Mouse (Mus musculus): ENCODE measurements around the gene Bst2. TPM values are rescaled to one million over a fixed set of nuclear protein-coding genes. Genes with fewer than 3 reads are reported as not detected.

Bst2 gene
- polyA plus RNA-seq (2016; fragmentation: Nextera tagmentation; extraction: Ambion mirVana) = 5.6 TPM in 2 replicates

DNA sequence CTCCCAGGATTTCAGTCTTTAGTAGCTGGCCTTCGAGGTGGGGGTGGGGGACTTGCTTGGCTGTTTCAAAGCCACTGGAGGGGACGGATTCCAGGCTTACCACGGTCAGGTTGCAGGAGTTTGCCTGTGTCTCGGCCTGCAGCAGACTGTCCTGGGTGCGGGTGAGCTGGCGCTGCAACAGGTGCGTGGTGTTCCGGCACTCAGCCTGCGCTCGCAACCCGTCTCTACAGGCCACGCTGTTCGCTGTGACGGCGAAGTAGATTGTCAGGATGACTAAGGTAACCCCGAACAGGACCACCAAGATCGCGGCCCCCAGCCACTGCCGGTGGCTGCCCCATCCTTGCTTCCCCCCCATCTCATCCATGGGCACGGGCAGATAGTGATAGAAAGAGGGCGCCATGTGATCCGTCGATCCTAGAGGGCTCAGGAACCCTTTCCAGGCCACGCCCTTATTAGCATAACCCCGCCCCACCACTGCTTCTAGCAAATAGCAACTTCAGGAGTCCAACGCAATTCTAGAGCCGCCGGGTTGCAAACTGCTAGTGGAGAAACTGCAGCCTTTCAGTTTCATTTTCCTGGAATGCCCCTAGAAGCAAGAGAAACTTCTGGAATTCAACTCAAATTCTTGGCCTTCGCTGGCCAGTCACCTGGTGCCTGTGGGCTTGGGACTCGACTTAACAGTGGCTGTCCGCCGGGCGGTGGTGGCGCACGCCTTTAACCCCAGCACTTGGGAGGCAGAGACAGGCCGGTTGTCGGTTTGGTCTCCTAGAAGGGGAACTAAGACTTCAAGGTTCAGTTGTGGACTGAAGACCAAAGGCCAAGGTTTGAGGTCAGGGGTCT, at the start of gene Bst2:
Bst2 (minus strand) TSS at position 429 of the 840 bp plus-strand sequence.
- DNase-seq (ENCODE audit: low spot score) = peak; percentile 76
- Histone ChIP-seq H3K4me1 (peaks cover 18% of the 10 kb centered on the region), H3K27ac (peak within 1 kb of the TSS; percentile 71), H3K4me3 (peak within 1 kb of the TSS; percentile 55), H3K27me3 (ENCODE audit: low read depth, poor library complexity, severe bottlenecking) (peaks cover 41% of the 10 kb centered on the region), H3K9me3 (replicated peaks) (no peaks in the 10 kb centered on the region), H3K36me3 (no peaks in the 10 kb centered on the region)
- 4% methylated on average over 37 of the region's 37 CpGs for WGBS

- H3K27me3 ChIP-seq (ENCODE audit: low read depth, poor library complexity, severe bottlenecking) = peaks cover 22% of the 10 kb centered on the region; the same call in 1 of the 2 replicates
- peaks cover 9% of the 10 kb centered on the region for H3K4me1 ChIP-seq
- peak; percentile 60 for DNase-seq (ENCODE audit: low spot score)
- no peak overlapping the region for H3K27ac ChIP-seq
- no peaks in the 10 kb centered on the region for H3K9me3 ChIP-seq (replicated peaks)
- no peak overlapping the region for H3K4me3 ChIP-seq
- WGBS = 79% methylated on average over 2 of the region's 2 CpGs
- H3K36me3 ChIP-seq = peaks cover 23% of the 10 kb centered on the region
Observed at GRCm38 (mm10) chr8:71586891-71587290, 49.6 kb upstream of the Bst2 start.

GRCm38 (mm10) chr8:71580201-71580600, 42.9 kb upstream of the Bst2 start:
- H3K9me3 ChIP-seq (replicated peaks) = no peaks in the 10 kb centered on the region
- H3K36me3 ChIP-seq = peaks cover 19% of the 10 kb centered on the region
- 40% methylated on average over 9 of the region's 9 CpGs for WGBS
- 0 out of 2 replicates have a peak, but pooled peaks cover 4% of the 10 kb centered on the region for H3K4me1 ChIP-seq
- no peak overlapping the region for H3K4me3 ChIP-seq
- no peak for DNase-seq (ENCODE audit: low spot score)
- H3K27ac ChIP-seq = no peak overlapping the region
- H3K27me3 ChIP-seq (ENCODE audit: low read depth, poor library complexity, severe bottlenecking) = peaks cover 30% of the 10 kb centered on the region

DNA sequence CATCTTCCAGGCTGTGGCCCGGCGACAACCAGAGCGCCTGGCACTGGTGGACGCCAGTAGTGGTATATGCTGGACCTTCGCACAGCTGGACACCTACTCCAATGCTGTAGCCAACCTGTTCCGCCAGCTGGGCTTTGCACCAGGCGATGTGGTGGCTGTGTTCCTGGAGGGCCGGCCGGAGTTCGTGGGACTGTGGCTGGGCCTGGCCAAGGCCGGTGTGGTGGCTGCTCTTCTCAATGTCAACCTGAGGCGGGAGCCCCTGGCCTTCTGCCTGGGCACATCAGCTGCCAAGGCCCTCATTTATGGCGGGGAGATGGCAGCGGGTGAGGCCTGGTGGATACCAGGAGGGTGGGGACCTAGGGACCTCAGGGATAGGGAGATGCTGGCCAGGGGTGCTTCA, 42.2 kb upstream of the Bst2 start:
- 91% methylated on average over 14 of the region's 14 CpGs for WGBS
- H3K27ac ChIP-seq = no peak overlapping the region
- H3K4me3 ChIP-seq = no peak overlapping the region
- H3K27me3 ChIP-seq (ENCODE audit: low read depth, poor library complexity, severe bottlenecking) = peaks cover 30% of the 10 kb centered on the region
- peaks cover 12% of the 10 kb centered on the region for H3K36me3 ChIP-seq
- 0 out of 2 replicates have a peak, but pooled peaks cover 4% of the 10 kb centered on the region for H3K4me1 ChIP-seq
- DNase-seq (ENCODE audit: low spot score) = no peak
- no peaks in the 10 kb centered on the region for H3K9me3 ChIP-seq (replicated peaks)

DNA sequence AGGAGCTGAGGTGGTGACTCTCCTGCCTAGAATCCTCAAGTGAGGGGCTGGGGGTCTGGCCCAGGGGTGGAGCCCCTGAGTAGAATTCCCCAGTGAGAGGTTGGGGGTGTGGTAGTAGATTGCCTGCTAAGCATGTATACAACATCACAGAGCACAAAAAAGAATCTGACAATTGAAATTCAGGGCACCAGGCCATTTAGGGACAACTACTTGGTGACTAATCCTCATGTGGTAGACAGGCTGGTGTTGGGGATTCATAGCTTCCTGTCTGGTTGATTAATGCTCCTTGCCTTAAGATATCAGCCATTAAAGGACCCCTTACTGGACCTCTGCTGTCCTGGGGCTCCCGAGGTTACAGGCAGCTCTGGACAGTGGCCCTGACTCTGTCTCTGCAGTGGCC, 41.8 kb upstream of the Bst2 start:
- Histone ChIP-seq H3K27ac (no peak overlapping the region), H3K27me3 (ENCODE audit: low read depth, poor library complexity, severe bottlenecking) (peaks cover 30% of the 10 kb centered on the region), H3K36me3 (peaks cover 7% of the 10 kb centered on the region), H3K4me3 (no peak overlapping the region), H3K4me1 (0 out of 2 replicates have a peak, but pooled peaks cover 4% of the 10 kb centered on the region), H3K9me3 (replicated peaks) (no peaks in the 10 kb centered on the region)
- no peak for DNase-seq (ENCODE audit: low spot score)
- 64% methylated on average over 1 of the region's 1 CpGs for WGBS

- no peaks in the 10 kb centered on the region for H3K9me3 ChIP-seq (replicated peaks)
- no peak for DNase-seq (ENCODE audit: low spot score)
- H3K4me1 ChIP-seq = 0 out of 2 replicates have a peak, but pooled peaks cover 4% of the 10 kb centered on the region
- WGBS = 75% methylated on average over 4 of the region's 4 CpGs
- peaks cover 30% of the 10 kb centered on the region for H3K27me3 ChIP-seq (ENCODE audit: low read depth, poor library complexity, severe bottlenecking)
- no peak overlapping the region for H3K27ac ChIP-seq
- peaks cover 5% of the 10 kb centered on the region for H3K36me3 ChIP-seq
- H3K4me3 ChIP-seq = no peak overlapping the region
Observed at GRCm38 (mm10) chr8:71577856-71578387, 40.7 kb upstream of the Bst2 start.

GRCm38 (mm10) chr8:71575020-71575419, 37.8 kb upstream of the Bst2 start:
- H3K36me3 ChIP-seq = no peaks in the 10 kb centered on the region
- no peak overlapping the region for H3K27ac ChIP-seq
- peaks cover 14% of the 10 kb centered on the region for H3K4me1 ChIP-seq
- 75% methylated on average over 1 of the region's 1 CpGs for WGBS
- H3K27me3 ChIP-seq (ENCODE audit: low read depth, poor library complexity, severe bottlenecking) = peaks cover 16% of the 10 kb centered on the region
- no peak overlapping the region for H3K4me3 ChIP-seq
- no peak for DNase-seq (ENCODE audit: low spot score)
- no peaks in the 10 kb centered on the region for H3K9me3 ChIP-seq (replicated peaks)

- DNase-seq (ENCODE audit: low spot score) = no peak
- Histone ChIP-seq H3K27ac (no peak overlapping the region), H3K4me3 (no peak overlapping the region), H3K27me3 (ENCODE audit: low read depth, poor library complexity, severe bottlenecking) (peaks cover 13% of the 10 kb centered on the region), H3K4me1 (peaks cover 16% of the 10 kb centered on the region), H3K36me3 (no peaks in the 10 kb centered on the region), H3K9me3 (replicated peaks) (no peaks in the 10 kb centered on the region)
- 76% methylated on average over 7 of the region's 7 CpGs for WGBS
Observed at GRCm38 (mm10) chr8:71574426-71574825, 37.2 kb upstream of the Bst2 start.

DNA sequence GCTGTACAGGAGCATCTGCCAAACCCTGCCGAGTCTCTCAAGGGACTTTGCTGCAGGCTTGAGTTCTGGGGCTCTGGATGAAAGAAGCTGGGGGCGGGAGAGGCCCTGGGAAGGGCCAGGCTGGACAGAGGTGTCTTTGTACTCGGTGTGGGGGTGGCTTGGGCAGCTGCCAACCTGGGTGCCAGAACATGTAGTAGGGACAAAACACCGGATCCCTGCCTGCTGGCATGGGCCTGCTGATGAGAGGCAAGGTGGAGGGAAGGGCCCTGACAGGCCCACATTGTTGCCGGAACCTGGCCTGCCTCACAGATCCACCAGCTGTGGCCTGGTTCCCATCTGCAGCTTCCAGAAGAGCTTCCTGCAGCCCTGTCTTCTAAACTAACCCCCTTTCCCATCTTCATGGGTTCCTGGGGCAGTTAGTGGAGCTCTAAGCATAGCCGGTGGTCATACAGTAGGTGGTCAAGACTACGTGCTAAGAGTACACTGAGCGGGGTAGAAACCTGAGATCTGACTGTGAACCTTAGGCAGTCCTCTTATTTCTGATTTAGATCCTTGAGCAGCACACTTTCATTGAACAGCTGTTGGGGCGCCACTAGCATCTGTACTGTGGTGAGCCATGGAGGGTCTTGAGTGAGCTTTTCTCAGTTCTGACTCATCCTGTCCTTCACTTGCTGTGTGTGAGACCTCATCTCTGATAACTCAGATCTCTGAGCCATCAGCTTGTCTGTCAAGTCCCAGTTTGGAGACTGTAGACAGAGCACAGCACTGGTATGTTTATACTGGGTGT, 35.8 kb upstream of the Bst2 start:
- 87% methylated on average over 9 of the region's 9 CpGs for whole genome bisulfite sequencing
- Histone ChIP-seq H3K27ac (no peak overlapping the region), H3K4me3 (no peak overlapping the region), H3K4me1 (peaks cover 29% of the 10 kb centered on the region), H3K36me3 (no peaks in the 10 kb centered on the region), H3K27me3 (ENCODE audit: low read depth, poor library complexity, severe bottlenecking) (peaks cover 23% of the 10 kb centered on the region), H3K9me3 (replicated peaks) (no peaks in the 10 kb centered on the region)
- DNase-seq (ENCODE audit: low spot score) = no peak

DNA sequence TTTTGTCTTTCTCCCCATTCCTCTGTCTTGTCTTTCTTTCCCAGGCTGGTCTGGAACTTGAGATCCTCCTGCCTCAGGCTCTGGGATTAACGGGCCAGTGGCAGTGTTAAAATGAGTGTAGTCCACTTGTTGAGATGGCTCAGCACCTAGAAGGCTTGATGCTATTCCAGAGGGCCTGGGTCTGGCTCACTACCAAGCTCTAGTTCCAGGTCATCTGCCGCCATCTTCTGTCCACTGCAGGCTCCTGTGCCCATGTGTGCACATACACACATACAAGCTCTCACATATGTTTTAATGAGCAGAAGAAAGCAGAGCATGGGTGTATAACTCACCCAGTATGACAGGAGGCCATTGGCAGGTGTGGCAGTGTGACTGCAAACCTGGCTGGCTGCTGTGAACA, 34.8 kb upstream of the Bst2 start:
- DNase-seq (ENCODE audit: low spot score) = no peak
- Histone ChIP-seq H3K27me3 (ENCODE audit: low read depth, poor library complexity, severe bottlenecking) (peaks cover 33% of the 10 kb centered on the region), H3K36me3 (no peaks in the 10 kb centered on the region), H3K4me1 (peaks cover 29% of the 10 kb centered on the region), H3K4me3 (no peak overlapping the region), H3K9me3 (replicated peaks) (no peaks in the 10 kb centered on the region), H3K27ac (no peak overlapping the region)
- WGBS = 90% methylated on average over 2 of the region's 2 CpGs

DNA sequence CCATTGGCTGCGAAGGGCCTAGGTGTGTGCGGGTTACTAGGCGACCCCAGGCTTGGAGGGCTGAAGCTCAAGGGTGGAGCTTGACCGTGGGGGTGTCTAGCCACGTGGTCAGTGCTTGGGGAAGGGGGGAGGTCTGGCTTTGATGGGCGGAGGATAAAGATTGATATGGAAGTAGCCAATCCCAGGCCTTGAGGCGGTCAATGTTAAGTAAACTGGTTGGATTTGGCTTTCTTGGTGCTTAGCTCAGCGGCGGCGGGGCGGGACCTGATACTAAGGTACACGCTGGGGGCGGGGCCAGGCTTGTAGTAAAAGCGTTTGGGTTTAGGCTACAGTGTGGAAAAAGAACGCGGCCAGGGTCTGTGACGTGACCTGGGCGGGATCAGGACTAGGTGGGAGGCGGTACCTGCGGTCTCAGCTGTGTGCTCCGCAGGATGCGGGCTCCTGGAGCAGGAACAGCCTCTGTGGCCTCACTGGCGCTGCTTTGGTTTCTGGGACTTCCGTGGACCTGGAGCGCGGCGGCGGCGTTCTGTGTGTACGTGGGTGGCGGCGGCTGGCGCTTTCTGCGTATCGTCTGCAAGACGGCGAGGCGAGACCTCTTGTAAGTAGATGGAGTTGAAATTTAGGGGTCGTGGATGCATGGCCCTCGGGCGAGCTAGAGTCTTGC, 33.2 kb upstream of the Bst2 start:
- under 1% methylated on average over 41 of the region's 41 CpGs for WGBS
- H3K27me3 ChIP-seq (ENCODE audit: low read depth, poor library complexity, severe bottlenecking) = peaks cover 49% of the 10 kb centered on the region
- H3K36me3 ChIP-seq = no peaks in the 10 kb centered on the region
- H3K4me1 ChIP-seq = peaks cover 29% of the 10 kb centered on the region
- peak; percentile 90 for DNase-seq (ENCODE audit: low spot score)
- no peaks in the 10 kb centered on the region for H3K9me3 ChIP-seq (replicated peaks)
- H3K27ac ChIP-seq = peak overlapping the region; percentile 61
- peak overlapping the region; percentile 56 for H3K4me3 ChIP-seq

Data from limb, embryonic 10.5 days (tissue).